Mouse (Mus musculus) thymus, postnatal 4 days (tissue): Measurements from ENCODE around the gene Ppp1r9b.
"Not testable (repeated sequence)": the region's sequence is repeated elsewhere in the genome, so short reads cannot be mapped to it uniquely, and the experiment has no call there.

Experiments
- DNase-seq: peaks from one replicate; pipeline ENCODE4 v3.0.0; 2021

Ppp1r9b gene

GRCm38 (mm10) chr11:94990749-94991577 is at the start of gene Ppp1r9b:
Gene Ppp1r9b (plus strand): TSS chr11:94991035.
- DNase-seq, result peak; percentile 96

- peak; percentile 34 for DNase-seq
Measured at GRCm38 (mm10) chr11:94941121-94941520, 49.7 kb upstream of the Ppp1r9b start.

- DNase-seq, result no peak
Measured at GRCm38 (mm10) chr11:94941776-94942175, 49.1 kb upstream of the Ppp1r9b start.

- peak; percentile 79 for DNase-seq
Measured at GRCm38 (mm10) chr11:94942282-94943023, 48.4 kb upstream of the Ppp1r9b start.

- DNase-seq, result no peak
Measured at GRCm38 (mm10) chr11:94943054-94943453, 47.8 kb upstream of the Ppp1r9b start.

- peak; percentile 53 for DNase-seq
Measured at GRCm38 (mm10) chr11:94944295-94944694, 46.5 kb upstream of the Ppp1r9b start.

GRCm38 (mm10) chr11:94945236-94945635 is 45.6 kb upstream of the Ppp1r9b start:
- DNase-seq, result no peak

- DNase-seq, result no peak
Measured at GRCm38 (mm10) chr11:94952169-94952568, 38.7 kb upstream of the Ppp1r9b start.

- DNase-seq, result no peak
Measured at GRCm38 (mm10) chr11:94955103-94955502, 35.7 kb upstream of the Ppp1r9b start.

- DNase-seq, result no peak
Measured at GRCm38 (mm10) chr11:94957693-94958064, 33.2 kb upstream of the Ppp1r9b start.

GRCm38 (mm10) chr11:94958065-94958858 is 32.6 kb upstream of the Ppp1r9b start:
- DNase-seq, result no peak

GRCm38 (mm10) chr11:94962534-94963101 is 28.2 kb upstream of the Ppp1r9b start:
- DNase-seq, result no peak

GRCm38 (mm10) chr11:94967419-94967818 is 23.4 kb upstream of the Ppp1r9b start, which contains the start of gene Hils1:
Gene Hils1 (plus strand): TSS chr11:94967593.
- DNase-seq, result no peak

GRCm38 (mm10) chr11:94968187-94968586 is 22.6 kb upstream of the Ppp1r9b start:
- no peak for DNase-seq

GRCm38 (mm10) chr11:94969709-94970108 is 21.1 kb upstream of the Ppp1r9b start:
- not testable (repeated sequence) for DNase-seq

GRCm38 (mm10) chr11:94970210-94970943 is 20.5 kb upstream of the Ppp1r9b start:
- DNase-seq, result peak; percentile 71

GRCm38 (mm10) chr11:94971895-94972615 is 18.8 kb upstream of the Ppp1r9b start:
- no peak for DNase-seq

GRCm38 (mm10) chr11:94972887-94973286 is 17.9 kb upstream of the Ppp1r9b start:
- no peak for DNase-seq

GRCm38 (mm10) chr11:94973313-94973712 is 17.5 kb upstream of the Ppp1r9b start:
- no peak for DNase-seq

GRCm38 (mm10) chr11:94974951-94975350 is 15.9 kb upstream of the Ppp1r9b start:
- no peak for DNase-seq

- DNase-seq, result no peak
Measured at GRCm38 (mm10) chr11:94976199-94976598, 14.6 kb upstream of the Ppp1r9b start, which contains the start of gene Sgca. Gene Sgca (minus strand): TSS chr11:94976327.
